Mouse (Mus musculus): ENCODE data around the gene Vbp1.

Gene Vbp1

DNA sequence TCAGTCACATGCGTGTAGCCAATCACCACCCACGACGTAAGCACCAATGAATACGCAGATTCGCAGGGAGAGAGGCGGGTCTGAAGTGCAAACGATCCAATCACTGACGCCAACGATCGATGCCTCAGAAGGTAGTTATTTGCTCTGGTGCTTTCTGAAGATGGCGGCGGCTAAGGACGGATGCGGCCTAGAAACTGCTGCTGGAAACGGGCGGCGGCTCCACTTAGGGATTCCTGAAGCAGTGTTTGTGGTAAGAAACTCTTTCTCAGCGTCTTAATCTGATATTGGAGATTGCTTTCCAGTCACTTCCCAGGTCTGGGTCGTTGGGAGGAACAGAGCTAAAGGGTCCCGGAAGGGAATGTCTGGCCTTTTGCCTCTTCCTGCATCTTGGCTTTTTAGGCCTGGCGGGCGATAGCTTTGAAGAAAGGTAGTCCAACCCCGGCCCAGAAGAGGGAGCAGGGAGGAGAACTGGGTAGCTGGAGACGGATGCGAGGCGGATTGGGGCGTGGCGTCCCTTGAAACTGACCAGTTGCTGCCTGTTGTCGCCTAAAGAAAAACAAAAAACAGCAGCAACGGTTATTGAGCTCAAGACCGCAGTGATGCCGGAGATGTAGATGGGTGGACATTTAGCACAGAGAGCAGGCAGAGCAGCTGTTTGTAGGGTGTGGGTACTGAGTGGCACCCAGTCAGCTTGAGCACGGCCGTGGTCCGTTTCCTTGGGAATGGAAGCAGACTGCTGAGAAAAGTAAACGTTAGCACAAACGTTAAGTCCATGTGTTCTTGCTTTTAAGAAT, at the start of gene Vbp1:
TSS of gene Vbp1 (plus strand) at position 121 of the 794 bp plus-strand sequence.
- peak; percentile 91 for DNase-seq

DNA sequence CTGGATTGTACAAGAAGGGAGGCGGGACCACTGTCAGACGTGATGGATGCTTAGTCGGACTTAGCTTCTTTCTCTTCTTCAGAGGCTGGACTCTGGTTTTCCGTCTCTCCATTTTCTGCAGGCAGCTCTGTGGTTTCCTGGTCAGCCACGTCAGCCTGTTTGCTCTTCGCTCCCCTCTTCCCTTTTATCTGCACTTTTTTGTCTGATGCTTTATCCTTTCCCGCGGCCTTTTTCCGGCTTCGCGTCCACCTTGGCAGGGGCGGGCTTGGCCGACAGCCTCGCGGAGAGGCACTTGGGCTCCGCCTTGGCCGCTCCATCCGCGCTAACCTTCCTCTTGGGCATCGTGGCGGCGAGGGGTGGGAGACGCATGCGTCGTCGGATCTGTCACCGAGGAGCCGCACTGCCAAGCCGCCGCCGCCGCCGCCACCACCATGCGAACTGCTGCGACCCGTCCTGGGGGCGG, 38.9 kb upstream of the Vbp1 start:
- DNase-seq: peak; percentile 78

DNA sequence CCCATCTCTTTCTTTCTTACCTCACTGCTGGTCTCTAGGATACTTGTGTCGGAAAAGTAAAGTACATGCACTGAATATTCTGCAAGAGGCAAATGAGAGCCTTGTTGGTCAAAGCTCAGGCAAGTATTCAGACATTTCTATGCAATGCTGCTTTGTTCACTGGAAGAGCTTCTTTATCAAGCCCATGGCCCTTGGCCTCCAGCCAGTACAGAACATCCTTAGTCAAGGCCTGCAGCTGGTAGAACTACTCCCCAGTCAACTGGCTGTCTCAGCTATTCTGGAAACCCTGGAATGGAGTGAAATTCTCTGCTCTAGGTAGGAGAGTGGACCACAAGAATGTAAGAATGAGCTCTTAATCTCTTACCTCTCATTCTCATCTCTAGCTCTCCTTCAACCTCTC, 24.2 kb upstream of the Vbp1 start:
- no peak for DNase-seq

DNA sequence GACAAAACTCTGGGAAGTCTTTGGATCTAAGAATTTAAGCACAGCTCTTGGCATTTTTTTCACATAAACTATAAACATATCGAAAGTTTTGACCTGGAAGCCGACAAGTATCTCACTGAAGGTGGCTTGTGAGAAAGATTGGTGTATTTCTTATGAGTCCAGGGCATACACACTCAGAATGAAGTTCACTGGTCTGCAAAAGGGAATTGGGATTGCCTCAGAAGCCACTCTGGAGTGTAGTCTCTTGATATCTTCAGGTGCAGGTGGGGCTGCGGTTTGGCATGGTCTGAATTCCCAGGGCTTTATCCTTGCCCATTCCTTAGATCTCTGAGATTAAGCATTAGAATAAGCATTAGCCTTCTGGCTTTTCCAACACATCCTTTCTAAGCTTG, 316 bp upstream of the Vbp1 start:
- no peak for DNase-seq

DNA sequence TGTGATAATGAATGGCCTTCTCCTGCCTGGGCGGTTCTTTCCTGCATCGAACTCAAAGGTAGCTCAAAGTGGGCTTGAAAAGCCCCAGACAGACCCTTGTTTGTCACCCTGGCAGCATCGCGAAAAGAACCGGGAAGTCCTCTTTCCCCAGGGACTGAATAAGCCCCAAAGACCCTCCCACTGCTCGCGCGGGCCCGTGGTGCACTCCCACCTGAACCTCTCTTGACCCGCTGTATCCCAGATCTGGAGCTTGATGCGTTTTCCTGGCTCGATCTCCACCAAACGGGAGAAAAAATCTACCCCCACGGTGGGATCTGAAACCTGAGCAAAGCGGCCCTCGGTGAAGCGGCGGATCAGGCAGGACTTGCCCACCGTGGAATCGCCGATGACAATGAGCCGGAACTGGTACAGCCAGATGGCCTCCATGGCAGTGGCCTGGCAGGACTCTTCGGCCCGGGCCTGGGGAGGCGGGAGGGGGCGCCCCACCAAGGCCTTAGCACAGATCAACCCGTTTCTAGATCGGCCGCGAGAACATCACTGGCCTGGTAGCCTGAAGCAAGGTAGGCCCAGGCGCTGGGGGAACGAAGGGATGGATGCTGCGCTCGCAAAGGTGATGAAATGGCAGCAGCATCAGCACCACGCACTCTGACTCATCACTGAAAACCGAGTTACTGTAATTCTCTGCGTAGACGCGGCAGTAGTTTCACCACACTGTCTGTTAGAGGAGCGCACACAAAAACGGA, 63.7 kb downstream of the Vbp1 start, which contains the start of gene Rab39b:
TSS of gene Rab39b (minus strand) at position 650 of the 743 bp plus-strand sequence.
- DNase-seq: peak; percentile 62

DNA sequence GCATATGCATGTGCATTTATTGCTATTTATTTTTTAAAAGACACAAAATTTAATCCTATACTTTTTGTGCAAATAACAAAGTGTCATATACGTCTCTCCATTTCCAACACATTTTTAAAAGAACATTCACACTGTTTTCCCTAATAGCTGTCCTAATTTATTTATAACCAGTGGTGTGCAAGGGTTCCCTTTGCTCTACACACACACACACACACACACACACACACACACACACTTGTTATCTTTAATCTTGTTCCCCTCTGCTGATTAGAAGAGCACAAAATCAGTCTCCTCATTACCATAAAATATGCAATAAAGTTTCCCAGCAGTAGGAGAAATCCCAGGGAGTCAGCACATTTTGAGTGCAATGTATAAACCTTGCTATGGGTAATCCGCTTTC, 64.4 kb downstream of the Vbp1 start:
- DNase-seq: no peak
